In genomic region chr2:74740311-74741091, GRCm38 (mm10) we compare ENCODE assay signal across 11 mouse cellular contexts. TPM values are rescaled to one million over a fixed set of nuclear protein-coding genes. Genes with fewer than 3 reads are reported as not detected.
A peak's percentile ranks its signal among the peaks of the same experiment; 100 is the strongest.
DNase-seq lines count a peak whose midpoint lies in the region; ATAC-seq lines count a peak whose summit lies in the region.
"Had no signal": no experiment of that assay in that cellular context is flagged by ENCODE, and none has a peak within 500 bp of the region (broad histone marks: within the 10 kb centered on the region; RNA-seq: fewer than 3 reads in every experiment).

No protein-coding gene starts in this region.

- H3K4me2 ChIP-seq in heart, embryonic 13.5 days: peak overlapping the region; percentile 48
- H3K4me2 ChIP-seq in embryonic facial prominence, embryonic 14.5 days (ENCODE audit: low read depth, low read length): peak overlapping the region; percentile 37
- H3K4me2 ChIP-seq: forebrain, embryonic 12.5 days had no signal

- peaks cover 99% of the 10 kb centered on the region for H3K27me3 ChIP-seq in heart, embryonic 13.5 days (replicated peaks)
- peaks cover 98% of the 10 kb centered on the region for H3K27me3 ChIP-seq in embryonic facial prominence, embryonic 14.5 days (replicated peaks; ENCODE audit: control insufficient read depth, insufficient read depth, low read length)
- H3K27me3 ChIP-seq in limb, embryonic 10.5 days (ENCODE audit: low read depth, poor library complexity, severe bottlenecking): peaks cover 100% of the 10 kb centered on the region

- H3K4me1 ChIP-seq in heart, embryonic 13.5 days: peaks cover 12% of the 10 kb centered on the region
- H3K4me1 ChIP-seq in embryonic facial prominence, embryonic 14.5 days (ENCODE audit: control insufficient read depth, insufficient read depth, low read length): no peaks in the 10 kb centered on the region; the same call in 1 of the 2 replicates
- peaks cover 70% of the 10 kb centered on the region for H3K4me1 ChIP-seq in limb, embryonic 10.5 days

- no peak for ATAC-seq in heart, embryonic 13.5 days (ENCODE audit: extremely low read depth, insufficient number of reproducible peaks, low FRiP score, low TSS enrichment)
- ATAC-seq in embryonic facial prominence, embryonic 14.5 days (ENCODE audit: low read depth): no peak
- ATAC-seq in monocyte, adult 5-6 weeks (replicated peaks; ENCODE audit: insufficient number of reproducible peaks, low FRiP score, low TSS enrichment, poor library complexity, severe bottlenecking): no peak
- no peak for ATAC-seq in CD4-positive, CD25-positive, alpha-beta regulatory T cell, adult 4 months
- ATAC-seq: inflammation-experienced regulatory T-cells, adult 6 months had no signal

- intact Hi-C loops in heart, postnatal 36 days (cut with DNase I): no loop called here

- no peak for DNase-seq in heart, postnatal 36 days
- peak; percentile 10 for DNase-seq in ES-CJ7 (ENCODE audit: low read depth, low spot score)
- no peak for DNase-seq in embryonic facial prominence, embryonic 14.5 days (ENCODE audit: low spot score)
- DNase-seq in limb, embryonic 10.5 days (ENCODE audit: low spot score): peak; percentile 68
- DNase-seq in layer of hippocampus, adult 11-12 months (ENCODE audit: low spot score): no peak
- DNase-seq: lung, postnatal 14 days had no signal

- H3K4me3 ChIP-seq in heart, embryonic 13.5 days: peak overlapping the region; percentile 24
- peak overlapping the region; percentile 15; the same call in 1 of the 2 replicates for H3K4me3 ChIP-seq in embryonic facial prominence, embryonic 14.5 days (ENCODE audit: low read depth, low read length)
- peak overlapping the region; percentile 44 for H3K4me3 ChIP-seq in limb, embryonic 10.5 days
- H3K4me3 ChIP-seq: forebrain, embryonic 12.5 days had no signal

- no peak overlapping the region for H3K27ac ChIP-seq in heart, embryonic 13.5 days (replicated peaks)
- no peak overlapping the region for H3K27ac ChIP-seq in embryonic facial prominence, embryonic 14.5 days (replicated peaks; ENCODE audit: low read depth, low read length)
- H3K27ac ChIP-seq in limb, embryonic 10.5 days: peak overlapping the region; percentile 72
- H3K27ac ChIP-seq: forebrain, embryonic 12.5 days had no signal

- WGBS in heart, embryonic 13.5 days: 2% methylated on average over 43 of the region's 43 CpGs
- WGBS in embryonic facial prominence, embryonic 14.5 days: 3% methylated on average over 41 of the region's 43 CpGs
- under 1% methylated on average over 43 of the region's 43 CpGs for WGBS in limb, embryonic 10.5 days

- H3K36me3 ChIP-seq in heart, embryonic 13.5 days: no peaks in the 10 kb centered on the region
- no peaks in the 10 kb centered on the region for H3K36me3 ChIP-seq in embryonic facial prominence, embryonic 14.5 days (ENCODE audit: control insufficient read depth, insufficient read depth, low read length)
- 0 out of 2 replicates have a peak, but pooled peaks cover 3% of the 10 kb centered on the region for H3K36me3 ChIP-seq in limb, embryonic 10.5 days
- H3K36me3 ChIP-seq: forebrain, embryonic 12.5 days had no signal

- H3K9me3 ChIP-seq in heart, embryonic 13.5 days: no peaks in the 10 kb centered on the region
- H3K9me3 ChIP-seq in embryonic facial prominence, embryonic 14.5 days (ENCODE audit: control insufficient read depth, low read length): no peaks in the 10 kb centered on the region
- H3K9me3 ChIP-seq in limb, embryonic 10.5 days (replicated peaks): no peaks in the 10 kb centered on the region
- H3K9me3 ChIP-seq: forebrain, embryonic 12.5 days had no signal

- no peak overlapping the region for H3K9ac ChIP-seq in heart, embryonic 13.5 days
- H3K9ac ChIP-seq in embryonic facial prominence, embryonic 14.5 days (ENCODE audit: low read depth, low read length): peak overlapping the region; percentile 2; the same call in 1 of the 2 replicates
- H3K9ac ChIP-seq: forebrain, embryonic 12.5 days had no signal

RNA-seq across cellular contexts. Expression of gene Gm28230, which starts 14.0 kb away (rescaled TPM):
- 0.09 TPM in 1 of 2 replicates, not detected in the other for polyA plus RNA-seq in heart, embryonic 13.5 days (2015; fragmentation: Nextera tagmentation; extraction: Ambion mirVana)
- total RNA-seq in heart, postnatal 36 days (2021): not detected
- 0.13 TPM in 1 of 2 replicates, not detected in the other for polyA plus RNA-seq in embryonic facial prominence, embryonic 14.5 days (2014; fragmentation: Nextera tagmentation; extraction: Ambion mirVana)
- 0.70 and 0.79 TPM in 2 replicates for polyA plus RNA-seq in limb, embryonic 10.5 days (2016; fragmentation: Nextera tagmentation; extraction: Ambion mirVana)
- total RNA-seq in monocyte, adult 5-6 weeks (2017): not detected in 3 replicates
- polyA plus RNA-seq in CD4-positive, CD25-positive, alpha-beta regulatory T cell, adult 4 months (2017; shearing (Covaris generic)): not detected
- polyA plus RNA-seq: forebrain, embryonic 12.5 days; inflammation-experienced regulatory T-cells, adult 6 months had no signal

RNA-seq across cellular contexts. Expression of gene Hoxd1, which starts 22.3 kb away (rescaled TPM):
- not detected in 2 replicates for polyA plus RNA-seq in heart, embryonic 13.5 days (2015; fragmentation: Nextera tagmentation; extraction: Ambion mirVana)
- not detected for total RNA-seq in heart, postnatal 36 days (2021)
- polyA plus RNA-seq in embryonic facial prominence, embryonic 14.5 days (2014; fragmentation: Nextera tagmentation; extraction: Ambion mirVana): 3.9 and 4.7 TPM in 2 replicates
- 0.68 and 1.2 TPM in 2 replicates for polyA plus RNA-seq in limb, embryonic 10.5 days (2016; fragmentation: Nextera tagmentation; extraction: Ambion mirVana)
- total RNA-seq in monocyte, adult 5-6 weeks (2017): not detected in 3 replicates
- not detected for polyA plus RNA-seq in CD4-positive, CD25-positive, alpha-beta regulatory T cell, adult 4 months (2017; shearing (Covaris generic))
- polyA plus RNA-seq: inflammation-experienced regulatory T-cells, adult 6 months had no signal

RNA-seq across cellular contexts. Expression of gene Hoxd4, which starts 28.8 kb away (rescaled TPM):
- polyA plus RNA-seq in heart, embryonic 13.5 days (2015; fragmentation: Nextera tagmentation; extraction: Ambion mirVana): not detected in 2 replicates
- under 1 TPM; 0.19 to 0.28 TPM for total RNA-seq in heart, postnatal 36 days (2021)
- polyA plus RNA-seq in embryonic facial prominence, embryonic 14.5 days (2014; fragmentation: Nextera tagmentation; extraction: Ambion mirVana): 0.63 and 0.82 TPM in 2 replicates
- polyA plus RNA-seq in limb, embryonic 10.5 days (2016; fragmentation: Nextera tagmentation; extraction: Ambion mirVana): 1.2 and 2.3 TPM in 2 replicates
- total RNA-seq in monocyte, adult 5-6 weeks (2017): not detected in 3 replicates
- polyA plus RNA-seq in CD4-positive, CD25-positive, alpha-beta regulatory T cell, adult 4 months (2017; shearing (Covaris generic)): not detected
- polyA plus RNA-seq: forebrain, embryonic 12.5 days; inflammation-experienced regulatory T-cells, adult 6 months had no signal

RNA-seq across cellular contexts. Expression of gene Hoxd3, which starts 28.8 kb away (rescaled TPM):
- polyA plus RNA-seq in heart, embryonic 13.5 days (2015; fragmentation: Nextera tagmentation; extraction: Ambion mirVana): 0.74 and 0.89 TPM in 2 replicates
- not detected for total RNA-seq in heart, postnatal 36 days (2021)
- 3.8 and 4.7 TPM in 2 replicates for polyA plus RNA-seq in embryonic facial prominence, embryonic 14.5 days (2014; fragmentation: Nextera tagmentation; extraction: Ambion mirVana)
- 1.4 and 3.0 TPM in 2 replicates for polyA plus RNA-seq in limb, embryonic 10.5 days (2016; fragmentation: Nextera tagmentation; extraction: Ambion mirVana)
- total RNA-seq in monocyte, adult 5-6 weeks (2017): not detected in 3 replicates
- polyA plus RNA-seq in CD4-positive, CD25-positive, alpha-beta regulatory T cell, adult 4 months (2017; shearing (Covaris generic)): not detected
- polyA plus RNA-seq: forebrain, embryonic 12.5 days; inflammation-experienced regulatory T-cells, adult 6 months had no signal

RNA-seq across cellular contexts. Expression of gene Hoxd8, which starts 36.1 kb away (rescaled TPM):
- 0.07 and 0.23 TPM in 2 replicates for polyA plus RNA-seq in heart, embryonic 13.5 days (2015; fragmentation: Nextera tagmentation; extraction: Ambion mirVana)
- 1 to 10 TPM; 1.1 to 1.3 TPM for total RNA-seq in heart, postnatal 36 days (2021)
- polyA plus RNA-seq in embryonic facial prominence, embryonic 14.5 days (2014; fragmentation: Nextera tagmentation; extraction: Ambion mirVana): 8.7 and 10.3 TPM in 2 replicates
- 11.6 and 17.4 TPM in 2 replicates for polyA plus RNA-seq in limb, embryonic 10.5 days (2016; fragmentation: Nextera tagmentation; extraction: Ambion mirVana)
- not detected in 3 replicates for total RNA-seq in monocyte, adult 5-6 weeks (2017)
- not detected for polyA plus RNA-seq in CD4-positive, CD25-positive, alpha-beta regulatory T cell, adult 4 months (2017; shearing (Covaris generic))
- polyA plus RNA-seq: forebrain, embryonic 12.5 days; inflammation-experienced regulatory T-cells, adult 6 months had no signal

Comparison
In these comparisons a context has a peak if more than half of its experiments do, and no peak if none do; other contexts are left out.
1. DNase-seq: peak in ES-CJ7 (single experiment) and limb, embryonic 10.5 days (single experiment); none in heart, postnatal 36 days (0 of 2), embryonic facial prominence, embryonic 14.5 days (single experiment) and layer of hippocampus, adult 11-12 months (single experiment).
2. Peak in every context shown above with its lines, with median percentiles within 50 percentile points of each other: H3K4me3 ChIP-seq.